Mouse (Mus musculus) limb, embryonic 10.5 days (tissue): Measurements from ENCODE around the gene Nol6. TPM values are rescaled to one million over a fixed set of nuclear protein-coding genes. Genes with fewer than 3 reads are reported as not detected.

Experiments
- DNase-seq: peaks from one replicate; pipeline ENCODE4 v3.0.0-alpha.2; 2017; ENCODE audit warnings: low spot score
- H3K27ac ChIP-seq: fragments of 300-500 bp; sonication (generic); 2 replicates; pipeline ENCODE4 v1.5.1; 2016; ENCODE audit warnings: mild to moderate bottlenecking
- H3K27me3 ChIP-seq: fragments of 300-500 bp; sonication (generic); 2 replicates; pipeline ENCODE4 v1.6.1; 2016; ENCODE audit warnings: low read depth, mild to moderate bottlenecking; ENCODE audit not compliant: poor library complexity, severe bottlenecking
- H3K36me3 ChIP-seq: fragments of 300-500 bp; sonication (generic); 2 replicates; pipeline ENCODE4 v1.6.1; 2016; ENCODE audit warnings: mild to moderate bottlenecking, moderate library complexity
- H3K4me1 ChIP-seq: fragments of 300-500 bp; sonication (generic); 2 replicates; pipeline ENCODE4 v1.6.1; 2016
- H3K4me3 ChIP-seq: fragments of 300-500 bp; sonication (generic); 2 replicates; pipeline ENCODE4 v1.5.1; 2016; ENCODE audit warnings: mild to moderate bottlenecking, moderate library complexity
- H3K9me3 ChIP-seq: fragments of 300-500 bp; sonication (generic); replicated peaks from 2 replicates; pipeline ENCODE4 v1.6.1; 2016; ENCODE audit warnings: mild to moderate bottlenecking
- WGBS: fragments of 180-500 bp; shearing (Covaris S2); methylation state at CpG from one replicate; pipeline ENCODE4 v1.1.7; 2016; 5-methylcytosine and 5-hydroxymethylcytosine counted together
- polyA plus RNA-seq: library from polyadenylated mRNA; unstranded; fragments of >200 nt; fragmentation: Nextera tagmentation; extraction: Ambion mirVana; gene quantifications from 2 replicates; pipeline ENCODE4 v1.2.1, GENCODE M21; 2016

Gene Nol6
- polyA plus RNA-seq = 39.1 and 39.7 TPM in 2 replicates

GRCm38 (mm10) chr4:41124180-41124951, at the start of gene Nol6:
TSS of gene Nol6 (minus strand) at chr4:41124455.
- Histone ChIP-seq H3K27ac (peak within 1 kb of the TSS; percentile 85), H3K9me3 (no peaks in the 10 kb centered on the region), H3K4me3 (peak within 1 kb of the TSS; percentile 64), H3K36me3 (peaks cover 40% of the 10 kb centered on the region), H3K4me1 (peaks cover 8% of the 10 kb centered on the region), H3K27me3 (no peaks in the 10 kb centered on the region)
- WGBS = 1% methylated on average over 29 of the region's 29 CpGs
- DNase-seq = peak; percentile 96

GRCm38 (mm10) chr4:41170970-41171369, 46.7 kb upstream of the Nol6 start:
- Histone ChIP-seq H3K4me3 (no peak overlapping the region), H3K27me3 (no peaks in the 10 kb centered on the region), H3K9me3 (no peaks in the 10 kb centered on the region), H3K27ac (no peak overlapping the region), H3K36me3 (peaks cover 57% of the 10 kb centered on the region), H3K4me1 (no peaks in the 10 kb centered on the region)
- DNase-seq = no peak
- 87% methylated on average over 2 of the region's 2 CpGs for WGBS

- DNase-seq = peak; percentile 75
- Histone ChIP-seq H3K27me3 (no peaks in the 10 kb centered on the region), H3K4me1 (no peaks in the 10 kb centered on the region), H3K36me3 (peaks cover 40% of the 10 kb centered on the region), H3K27ac (no peak overlapping the region), H3K4me3 (no peak overlapping the region), H3K9me3 (no peaks in the 10 kb centered on the region)
- 76% methylated on average over 6 of the region's 6 CpGs for WGBS
Measured at GRCm38 (mm10) chr4:41165693-41166475, 41.6 kb upstream of the Nol6 start.

- peaks cover 34% of the 10 kb centered on the region for H3K36me3 ChIP-seq
- no peaks in the 10 kb centered on the region for H3K9me3 ChIP-seq
- no peaks in the 10 kb centered on the region for H3K27me3 ChIP-seq
- no peaks in the 10 kb centered on the region for H3K4me1 ChIP-seq
- DNase-seq = no peak
- 45% methylated on average over 2 of the region's 2 CpGs for WGBS
- no peak overlapping the region for H3K4me3 ChIP-seq
- H3K27ac ChIP-seq = no peak overlapping the region
Measured at GRCm38 (mm10) chr4:41164974-41165373, 40.7 kb upstream of the Nol6 start.

GRCm38 (mm10) chr4:41161232-41161631, 37.0 kb upstream of the Nol6 start:
- peaks cover 10% of the 10 kb centered on the region for H3K36me3 ChIP-seq
- H3K4me3 ChIP-seq = no peak overlapping the region
- H3K4me1 ChIP-seq = peaks cover 3% of the 10 kb centered on the region; the same call in 1 of the 2 replicates
- no peaks in the 10 kb centered on the region for H3K9me3 ChIP-seq
- WGBS = 94% methylated on average over 3 of the region's 3 CpGs
- no peaks in the 10 kb centered on the region for H3K27me3 ChIP-seq
- no peak overlapping the region for H3K27ac ChIP-seq
- no peak for DNase-seq

GRCm38 (mm10) chr4:41158251-41158650, 34.0 kb upstream of the Nol6 start:
- H3K27ac ChIP-seq = no peak overlapping the region
- no peak for DNase-seq
- H3K9me3 ChIP-seq = no peaks in the 10 kb centered on the region
- H3K4me1 ChIP-seq = peaks cover 3% of the 10 kb centered on the region; the same call in 1 of the 2 replicates
- H3K27me3 ChIP-seq = no peaks in the 10 kb centered on the region
- H3K36me3 ChIP-seq = peaks cover 7% of the 10 kb centered on the region
- no peak overlapping the region for H3K4me3 ChIP-seq
- WGBS = 93% methylated on average over 1 of the region's 1 CpGs

- WGBS = 92% methylated on average over 9 of the region's 9 CpGs
- no peaks in the 10 kb centered on the region for H3K27me3 ChIP-seq
- no peak overlapping the region for H3K27ac ChIP-seq
- peaks cover 18% of the 10 kb centered on the region for H3K36me3 ChIP-seq
- peaks cover 3% of the 10 kb centered on the region; the same call in 1 of the 2 replicates for H3K4me1 ChIP-seq
- no peak overlapping the region for H3K4me3 ChIP-seq
- no peak for DNase-seq
- no peaks in the 10 kb centered on the region for H3K9me3 ChIP-seq
Measured at GRCm38 (mm10) chr4:41156961-41157360, 32.7 kb upstream of the Nol6 start.

- Histone ChIP-seq H3K36me3 (peaks cover 40% of the 10 kb centered on the region), H3K9me3 (no peaks in the 10 kb centered on the region), H3K27me3 (no peaks in the 10 kb centered on the region), H3K4me1 (peaks cover 3% of the 10 kb centered on the region; the same call in 1 of the 2 replicates), H3K27ac (no peak overlapping the region), H3K4me3 (no peak overlapping the region)
- WGBS = 88% methylated on average over 3 of the region's 3 CpGs
- DNase-seq = no peak
Measured at GRCm38 (mm10) chr4:41153146-41153545, 28.9 kb upstream of the Nol6 start.

GRCm38 (mm10) chr4:41151186-41151585, 26.9 kb upstream of the Nol6 start:
- H3K27ac ChIP-seq = no peak overlapping the region
- no peaks in the 10 kb centered on the region for H3K9me3 ChIP-seq
- no peak overlapping the region for H3K4me3 ChIP-seq
- DNase-seq = no peak
- no peaks in the 10 kb centered on the region for H3K4me1 ChIP-seq
- no peaks in the 10 kb centered on the region for H3K27me3 ChIP-seq
- WGBS = 94% methylated on average over 7 of the region's 7 CpGs
- peaks cover 56% of the 10 kb centered on the region for H3K36me3 ChIP-seq

GRCm38 (mm10) chr4:41149891-41150290, 25.6 kb upstream of the Nol6 start:
- Histone ChIP-seq H3K4me1 (no peaks in the 10 kb centered on the region), H3K27ac (no peak overlapping the region), H3K36me3 (peaks cover 67% of the 10 kb centered on the region), H3K4me3 (no peak overlapping the region), H3K27me3 (no peaks in the 10 kb centered on the region), H3K9me3 (no peaks in the 10 kb centered on the region)
- 80% methylated on average over 3 of the region's 3 CpGs for WGBS
- no peak for DNase-seq

- 97% methylated on average over 2 of the region's 2 CpGs for WGBS
Measured at GRCm38 (mm10) chr4:41142601-41143000, 18.3 kb upstream of the Nol6 start.

GRCm38 (mm10) chr4:41140174-41140875, 16.1 kb upstream of the Nol6 start:
- Histone ChIP-seq H3K4me1 (peaks cover 9% of the 10 kb centered on the region; the same call in 1 of the 2 replicates), H3K27me3 (no peaks in the 10 kb centered on the region), H3K9me3 (no peaks in the 10 kb centered on the region), H3K27ac (no peak overlapping the region), H3K36me3 (peaks cover 69% of the 10 kb centered on the region), H3K4me3 (no peak overlapping the region)
- DNase-seq = no peak
- WGBS = 98% methylated on average over 6 of the region's 6 CpGs

More at GRCm38 (mm10) chr4:41142601-41143000, 18.3 kb upstream of the Nol6 start:
- H3K36me3 ChIP-seq = peaks cover 88% of the 10 kb centered on the region
- DNase-seq = no peak
- no peaks in the 10 kb centered on the region for H3K9me3 ChIP-seq
- peaks cover 4% of the 10 kb centered on the region; the same call in 1 of the 2 replicates for H3K4me1 ChIP-seq
- no peak overlapping the region for H3K4me3 ChIP-seq
- H3K27me3 ChIP-seq = no peaks in the 10 kb centered on the region
- no peak overlapping the region for H3K27ac ChIP-seq
